13 mouse cellular contexts compared by ENCODE assay signal in the genomic region with DNA sequence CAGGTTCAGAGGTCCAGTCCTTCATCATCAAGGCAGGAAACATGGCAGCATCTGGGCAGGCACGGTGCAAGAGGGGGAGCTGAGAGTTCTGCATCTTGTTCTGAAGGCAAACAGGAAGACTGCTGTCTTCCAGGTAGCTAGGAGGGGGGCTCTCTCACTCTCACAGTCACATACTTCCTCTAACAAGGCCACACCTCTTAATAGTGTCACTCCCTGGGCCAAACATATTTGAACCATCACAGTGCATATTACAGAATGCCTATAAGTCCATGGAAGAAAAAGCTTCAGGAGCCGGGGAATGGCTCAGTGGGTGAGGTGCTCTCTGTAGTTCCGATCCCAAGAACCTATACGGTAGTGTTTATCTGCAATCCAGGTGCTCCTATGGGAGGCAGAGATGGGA. TPM values are rescaled to one million over a fixed set of nuclear protein-coding genes. Genes with fewer than 3 reads are reported as not detected.
DNase-seq lines count a peak whose midpoint lies in the region; ATAC-seq and TF ChIP-seq lines count a peak whose summit lies in the region.
"Had no signal": no experiment of that assay in that cellular context is flagged by ENCODE, and none has a peak within 500 bp of the region (broad histone marks: within the 10 kb centered on the region; RNA-seq: fewer than 3 reads in every experiment).

No protein-coding gene starts in this region.

- H3K4me1 ChIP-seq in hindbrain, embryonic 14.5 days (replicated peaks; ENCODE audit: control insufficient read depth, insufficient read depth, low read length): peaks cover 9% of the 10 kb centered on the region
- H3K4me1 ChIP-seq in hindbrain, embryonic 12.5 days: peaks cover 12% of the 10 kb centered on the region
- peaks cover 25% of the 10 kb centered on the region for H3K4me1 ChIP-seq in thymus, adult 2 months (replicated peaks; ENCODE audit: control insufficient read depth, insufficient read depth, low read length)
- H3K4me1 ChIP-seq in forebrain, embryonic 16.5 days (replicated peaks; ENCODE audit: control insufficient read depth, insufficient read depth, low read length): peaks cover 19% of the 10 kb centered on the region

- no peak overlapping the region for H3K27ac ChIP-seq in hindbrain, embryonic 14.5 days
- H3K27ac ChIP-seq in hindbrain, embryonic 12.5 days: no peak overlapping the region
- peak overlapping the region; percentile 72 for H3K27ac ChIP-seq in thymus, adult 2 months (ENCODE audit: control insufficient read depth, insufficient read depth, low read length)
- H3K27ac ChIP-seq in forebrain, embryonic 16.5 days (ENCODE audit: low read length): no peak overlapping the region
- H3K27ac ChIP-seq: stomach, embryonic 15.5 days had no signal

- ATAC-seq in hindbrain, embryonic 14.5 days (ENCODE audit: low FRiP score): no peak
- ATAC-seq in hindbrain, embryonic 12.5 days (ENCODE audit: low FRiP score): no peak
- ATAC-seq in forebrain, embryonic 16.5 days: no peak

- H3K4me2 ChIP-seq in hindbrain, embryonic 14.5 days (replicated peaks): peak overlapping the region; percentile 30
- no peak overlapping the region for H3K4me2 ChIP-seq in hindbrain, embryonic 12.5 days (replicated peaks)
- peak overlapping the region; percentile 53; the same call in 1 of the 2 replicates for H3K4me2 ChIP-seq in forebrain, embryonic 16.5 days (ENCODE audit: low read length)

- no peak for TF ChIP-seq POLR2A in thymus, adult 2 months (IDR thresholded peaks at IDR 0.05; ENCODE audit: control insufficient read depth, extremely low read depth, insufficient read depth, low read length, poor library complexity)

- no peak overlapping the region for H3K4me3 ChIP-seq in hindbrain, embryonic 14.5 days (replicated peaks; ENCODE audit: low read length)
- H3K4me3 ChIP-seq in hindbrain, embryonic 12.5 days: no peak overlapping the region
- no peak overlapping the region for H3K4me3 ChIP-seq in thymus, adult 2 months (ENCODE audit: control insufficient read depth, insufficient read depth, low read length)
- no peak overlapping the region; the same call in 1 of the 2 replicates for H3K4me3 ChIP-seq in forebrain, embryonic 16.5 days (replicated peaks; ENCODE audit: low read length)

- no peak for DNase-seq in hindbrain, embryonic 14.5 days (ENCODE audit: low spot score)
- no peak for DNase-seq in thymus, adult 2 months
- DNase-seq in thymus, postnatal 10 days (ENCODE audit: low spot score in 2 of 2): no peak
- peak; percentile 30 for DNase-seq in thymus, postnatal 25 days
- no peak for DNase-seq in adrenal gland, postnatal 25 days
- no peak for DNase-seq in urinary bladder, postnatal 14 days (ENCODE audit: low spot score)
- DNase-seq: adrenal gland, postnatal 36 days; cerebellum, adult 11 months; heart, adult 18-20 months; left cerebral cortex, postnatal 4 days had no signal

- no peaks in the 10 kb centered on the region for H3K9me3 ChIP-seq in hindbrain, embryonic 14.5 days (ENCODE audit: control insufficient read depth, low read length)
- no peaks in the 10 kb centered on the region for H3K9me3 ChIP-seq in hindbrain, embryonic 12.5 days (replicated peaks)
- no peaks in the 10 kb centered on the region for H3K9me3 ChIP-seq in forebrain, embryonic 16.5 days (ENCODE audit: control insufficient read depth, low read length)
- H3K9me3 ChIP-seq: stomach, embryonic 15.5 days had no signal

- H3K36me3 ChIP-seq in hindbrain, embryonic 14.5 days (replicated peaks; ENCODE audit: control insufficient read depth, insufficient read depth): no peaks in the 10 kb centered on the region
- no peaks in the 10 kb centered on the region for H3K36me3 ChIP-seq in hindbrain, embryonic 12.5 days
- no peaks in the 10 kb centered on the region for H3K36me3 ChIP-seq in thymus, adult 2 months (ENCODE audit: control insufficient read depth, insufficient read depth, low read length)
- no peaks in the 10 kb centered on the region for H3K36me3 ChIP-seq in forebrain, embryonic 16.5 days (ENCODE audit: control insufficient read depth, insufficient read depth)
- H3K36me3 ChIP-seq: stomach, embryonic 15.5 days had no signal

- TF ChIP-seq CTCF in thymus, adult 2 months (IDR thresholded peaks at IDR 0.05; ENCODE audit: borderline replicate concordance, control insufficient read depth, extremely low read depth, insufficient read depth, low read length, poor library complexity): no peak

- WGBS in hindbrain, embryonic 14.5 days: 81% methylated on average over 4 of the region's 4 CpGs
- WGBS in hindbrain, embryonic 12.5 days: 88% methylated on average over 4 of the region's 4 CpGs
- 65% methylated on average over 4 of the region's 4 CpGs for WGBS in thymus, adult 2 months
- WGBS in forebrain, embryonic 16.5 days: 75% methylated on average over 4 of the region's 4 CpGs

- H3K27me3 ChIP-seq in hindbrain, embryonic 14.5 days (ENCODE audit: control insufficient read depth, insufficient read depth, low read length): no peaks in the 10 kb centered on the region
- no peaks in the 10 kb centered on the region for H3K27me3 ChIP-seq in hindbrain, embryonic 12.5 days
- no peaks in the 10 kb centered on the region for H3K27me3 ChIP-seq in thymus, adult 2 months (ENCODE audit: control insufficient read depth, insufficient read depth, low read length)
- no peaks in the 10 kb centered on the region for H3K27me3 ChIP-seq in forebrain, embryonic 16.5 days (replicated peaks; ENCODE audit: control insufficient read depth, insufficient read depth, low read length)
- H3K27me3 ChIP-seq: stomach, embryonic 15.5 days had no signal

- no peak overlapping the region for H3K9ac ChIP-seq in hindbrain, embryonic 14.5 days
- H3K9ac ChIP-seq in hindbrain, embryonic 12.5 days: no peak overlapping the region
- H3K9ac ChIP-seq in forebrain, embryonic 16.5 days (replicated peaks; ENCODE audit: low read depth, low read length): no peak overlapping the region; the same call in 1 of the 2 replicates
- H3K9ac ChIP-seq: stomach, embryonic 15.5 days had no signal

RNA-seq across cellular contexts. Expression of a gene that starts 3.5 kb away (rescaled TPM):
- polyA plus RNA-seq in hindbrain, embryonic 14.5 days (2014; fragmentation: Nextera tagmentation; extraction: Ambion mirVana): 13.0 and 14.1 TPM in 2 replicates
- polyA plus RNA-seq in hindbrain, embryonic 12.5 days (2016; fragmentation: Nextera tagmentation; extraction: Ambion mirVana): 26.0 and 33.3 TPM in 2 replicates
- 43.7 and 50.0 TPM in 2 replicates for polyA plus RNA-seq in thymus, adult 2 months (2012; rRNA removed)
- 24.0 and 26.8 TPM in 2 replicates for polyA plus RNA-seq in forebrain, embryonic 16.5 days (2015; fragmentation: Nextera tagmentation; extraction: Ambion mirVana)
- total RNA-seq in adrenal gland, postnatal 25 days (2021): 30.1 and 30.6 TPM in 2 replicates
